ENCODE assay signal across 8 mouse cellular contexts in genomic region chr13:24799378-24799777, GRCm38 (mm10). TPM values are rescaled to one million over a fixed set of nuclear protein-coding genes. Genes with fewer than 3 reads are reported as not detected.
DNase-seq lines count a peak whose midpoint lies in the region; ATAC-seq and TF ChIP-seq lines count a peak whose summit lies in the region.

No protein-coding gene starts in this region.

- H3K9me3 ChIP-seq in kidney, embryonic 16.5 days (ENCODE audit: low read length), result no peaks in the 10 kb centered on the region
- H3K9me3 ChIP-seq in embryonic facial prominence, embryonic 14.5 days (ENCODE audit: control insufficient read depth, low read length), result no peaks in the 10 kb centered on the region
- no peaks in the 10 kb centered on the region for H3K9me3 ChIP-seq in hindbrain, embryonic 16.5 days (ENCODE audit: control insufficient read depth, low read length)
- no peaks in the 10 kb centered on the region for H3K9me3 ChIP-seq in midbrain, postnatal 0 days (ENCODE audit: low read length)

- TF ChIP-seq CTCF in midbrain, postnatal 0 days (IDR thresholded peaks at IDR 0.05), result no peak

- WGBS in kidney, embryonic 16.5 days, result 59% methylated on average over 5 of the region's 5 CpGs
- 59% methylated on average over 5 of the region's 5 CpGs for WGBS in embryonic facial prominence, embryonic 14.5 days
- 73% methylated on average over 5 of the region's 5 CpGs for WGBS in hindbrain, embryonic 16.5 days
- 75% methylated on average over 5 of the region's 5 CpGs for WGBS in midbrain, postnatal 0 days

- peaks cover 11% of the 10 kb centered on the region; the same call in 1 of the 2 replicates for H3K4me1 ChIP-seq in kidney, embryonic 16.5 days (ENCODE audit: insufficient read depth, low read length)
- peaks cover 15% of the 10 kb centered on the region; the same call in 1 of the 2 replicates for H3K4me1 ChIP-seq in embryonic facial prominence, embryonic 14.5 days (ENCODE audit: control insufficient read depth, insufficient read depth, low read length)
- peaks cover 14% of the 10 kb centered on the region for H3K4me1 ChIP-seq in hindbrain, embryonic 16.5 days (ENCODE audit: control insufficient read depth, insufficient read depth, low read depth, low read length)
- peaks cover 13% of the 10 kb centered on the region for H3K4me1 ChIP-seq in midbrain, postnatal 0 days (ENCODE audit: insufficient read depth, low read length)

- no peak overlapping the region for H3K27ac ChIP-seq in kidney, embryonic 16.5 days (ENCODE audit: low read length)
- H3K27ac ChIP-seq in embryonic facial prominence, embryonic 14.5 days (replicated peaks; ENCODE audit: low read depth, low read length), result 0 out of 2 replicates have a peak overlapping the region, but pooled peaks have one; percentile 90
- H3K27ac ChIP-seq in hindbrain, embryonic 16.5 days (ENCODE audit: low read depth, low read length), result no peak overlapping the region
- no peak overlapping the region for H3K27ac ChIP-seq in midbrain, postnatal 0 days (ENCODE audit: low read depth, low read length)

- no peaks in the 10 kb centered on the region for H3K27me3 ChIP-seq in kidney, embryonic 16.5 days (ENCODE audit: insufficient read depth, low read length)
- no peaks in the 10 kb centered on the region for H3K27me3 ChIP-seq in embryonic facial prominence, embryonic 14.5 days (replicated peaks; ENCODE audit: control insufficient read depth, insufficient read depth, low read length)
- no peaks in the 10 kb centered on the region for H3K27me3 ChIP-seq in hindbrain, embryonic 16.5 days (replicated peaks; ENCODE audit: control insufficient read depth, insufficient read depth, low read length)
- H3K27me3 ChIP-seq in midbrain, postnatal 0 days (ENCODE audit: insufficient read depth, low read length), result no peaks in the 10 kb centered on the region

- H3K4me2 ChIP-seq in kidney, embryonic 16.5 days (replicated peaks; ENCODE audit: low read depth, low read length), result peak overlapping the region; percentile 78
- H3K4me2 ChIP-seq in embryonic facial prominence, embryonic 14.5 days (ENCODE audit: low read depth, low read length), result peak overlapping the region; percentile 86
- peak overlapping the region; percentile 82 for H3K4me2 ChIP-seq in hindbrain, embryonic 16.5 days (ENCODE audit: low read length)
- H3K4me2 ChIP-seq in midbrain, postnatal 0 days (ENCODE audit: low read depth, low read length, poor library complexity, severe bottlenecking), result peak overlapping the region; percentile 86

- no peaks in the 10 kb centered on the region for H3K36me3 ChIP-seq in kidney, embryonic 16.5 days (ENCODE audit: insufficient read depth, low read length)
- H3K36me3 ChIP-seq in embryonic facial prominence, embryonic 14.5 days (ENCODE audit: control insufficient read depth, insufficient read depth, low read length), result no peaks in the 10 kb centered on the region
- H3K36me3 ChIP-seq in hindbrain, embryonic 16.5 days (ENCODE audit: control insufficient read depth, insufficient read depth, low read length), result no peaks in the 10 kb centered on the region
- H3K36me3 ChIP-seq in midbrain, postnatal 0 days (ENCODE audit: insufficient read depth, low read length), result no peaks in the 10 kb centered on the region

- no peak for DNase-seq in kidney, adult 11 months
- no peak for DNase-seq in embryonic facial prominence, embryonic 14.5 days (ENCODE audit: low spot score)
- no peak for DNase-seq in midbrain, postnatal 0 days (ENCODE audit: low spot score)
- no peak for DNase-seq in urinary bladder, postnatal 10 days (ENCODE audit: low spot score)
- DNase-seq in right cerebral cortex, postnatal 25 days, result no peak
- no peak for DNase-seq in gastrocnemius, postnatal 25 days

- peak overlapping the region; percentile 99 for H3K4me3 ChIP-seq in kidney, embryonic 16.5 days (ENCODE audit: low read length)
- peak overlapping the region; percentile 87 for H3K4me3 ChIP-seq in embryonic facial prominence, embryonic 14.5 days (ENCODE audit: low read depth, low read length)
- H3K4me3 ChIP-seq in hindbrain, embryonic 16.5 days (ENCODE audit: low read length), result no peak overlapping the region
- H3K4me3 ChIP-seq in midbrain, postnatal 0 days (ENCODE audit: low read depth, low read length), result peak overlapping the region; percentile 91; the same call in 1 of the 2 replicates

- ATAC-seq in kidney, embryonic 16.5 days (ENCODE audit: low FRiP score, low TSS enrichment), result no peak
- ATAC-seq in embryonic facial prominence, embryonic 14.5 days (ENCODE audit: low read depth), result no peak
- no peak for ATAC-seq in hindbrain, embryonic 16.5 days
- no peak for ATAC-seq in midbrain, postnatal 0 days (ENCODE audit: low FRiP score)

- H3K9ac ChIP-seq in kidney, embryonic 16.5 days (replicated peaks; ENCODE audit: low read length), result peak overlapping the region; percentile 61
- no peak overlapping the region for H3K9ac ChIP-seq in embryonic facial prominence, embryonic 14.5 days (ENCODE audit: low read depth, low read length)
- H3K9ac ChIP-seq in hindbrain, embryonic 16.5 days (ENCODE audit: low read depth, low read length), result no peak overlapping the region
- H3K9ac ChIP-seq in midbrain, postnatal 0 days (replicated peaks; ENCODE audit: low read length, poor library complexity, severe bottlenecking), result no peak overlapping the region

RNA-seq across cellular contexts. Expression of gene BC005537, which starts 2.1 kb away (rescaled TPM):
- 14.2 and 17.1 TPM in 2 replicates for polyA plus RNA-seq in kidney, embryonic 16.5 days (2015; fragmentation: Nextera tagmentation; extraction: Ambion mirVana)
- polyA plus RNA-seq in embryonic facial prominence, embryonic 14.5 days (2014; fragmentation: Nextera tagmentation; extraction: Ambion mirVana), result 33.9 and 35.8 TPM in 2 replicates
- polyA plus RNA-seq in hindbrain, embryonic 16.5 days (2015; fragmentation: Nextera tagmentation; extraction: Ambion mirVana), result 17.3 and 20.7 TPM in 2 replicates
- total RNA-seq in midbrain, postnatal 0 days (2014; rRNA removed), result 52.2 and 61.8 TPM in 2 replicates
- 16.3 and 18.2 TPM in 2 replicates for polyA plus RNA-seq in midbrain, postnatal 0 days (2015; fragmentation: Nextera tagmentation; extraction: Ambion mirVana)
- 10 to 100 TPM; 35.8 to 38.3 TPM for total RNA-seq in gastrocnemius, postnatal 25 days (2021)

RNA-seq across cellular contexts. Expression of gene Acot13, which starts 32.0 kb away (rescaled TPM):
- 112 and 121 TPM in 2 replicates for polyA plus RNA-seq in kidney, embryonic 16.5 days (2015; fragmentation: Nextera tagmentation; extraction: Ambion mirVana)
- polyA plus RNA-seq in embryonic facial prominence, embryonic 14.5 days (2014; fragmentation: Nextera tagmentation; extraction: Ambion mirVana), result 69.9 and 77.0 TPM in 2 replicates
- polyA plus RNA-seq in hindbrain, embryonic 16.5 days (2015; fragmentation: Nextera tagmentation; extraction: Ambion mirVana), result 59.4 and 66.5 TPM in 2 replicates
- 15.1 and 25.4 TPM in 2 replicates for total RNA-seq in midbrain, postnatal 0 days (2014; rRNA removed)
- polyA plus RNA-seq in midbrain, postnatal 0 days (2015; fragmentation: Nextera tagmentation; extraction: Ambion mirVana), result 60.2 and 67.1 TPM in 2 replicates
- 100 to 1,000 TPM; 138 to 147 TPM for total RNA-seq in gastrocnemius, postnatal 25 days (2021)

RNA-seq across cellular contexts. Expression of gene Tdp2, which starts 32.1 kb away (rescaled TPM):
- polyA plus RNA-seq in kidney, embryonic 16.5 days (2015; fragmentation: Nextera tagmentation; extraction: Ambion mirVana), result 62.1 and 62.5 TPM in 2 replicates
- 44.4 and 46.4 TPM in 2 replicates for polyA plus RNA-seq in embryonic facial prominence, embryonic 14.5 days (2014; fragmentation: Nextera tagmentation; extraction: Ambion mirVana)
- 31.0 and 35.4 TPM in 2 replicates for polyA plus RNA-seq in hindbrain, embryonic 16.5 days (2015; fragmentation: Nextera tagmentation; extraction: Ambion mirVana)
- total RNA-seq in midbrain, postnatal 0 days (2014; rRNA removed), result 26.6 and 27.0 TPM in 2 replicates
- 25.5 and 28.5 TPM in 2 replicates for polyA plus RNA-seq in midbrain, postnatal 0 days (2015; fragmentation: Nextera tagmentation; extraction: Ambion mirVana)
- 1 to 10 TPM; 7.8 to 8.2 TPM for total RNA-seq in gastrocnemius, postnatal 25 days (2021)

RNA-seq across cellular contexts. Expression of gene Gmnn, which starts 37.7 kb away (rescaled TPM):
- 103 and 104 TPM in 2 replicates for polyA plus RNA-seq in kidney, embryonic 16.5 days (2015; fragmentation: Nextera tagmentation; extraction: Ambion mirVana)
- polyA plus RNA-seq in embryonic facial prominence, embryonic 14.5 days (2014; fragmentation: Nextera tagmentation; extraction: Ambion mirVana), result 82.4 and 82.8 TPM in 2 replicates
- 19.8 and 20.1 TPM in 2 replicates for polyA plus RNA-seq in hindbrain, embryonic 16.5 days (2015; fragmentation: Nextera tagmentation; extraction: Ambion mirVana)
- total RNA-seq in midbrain, postnatal 0 days (2014; rRNA removed), result 2.3 and 9.4 TPM in 2 replicates
- 10.2 and 11.6 TPM in 2 replicates for polyA plus RNA-seq in midbrain, postnatal 0 days (2015; fragmentation: Nextera tagmentation; extraction: Ambion mirVana)
- total RNA-seq in gastrocnemius, postnatal 25 days (2021), result 1 to 10 TPM; 2.3 to 4.9 TPM

RNA-seq across cellular contexts. Expression of gene D130043K22Rik, which starts 45.6 kb away (rescaled TPM):
- 0.76 and 1.4 TPM in 2 replicates for polyA plus RNA-seq in kidney, embryonic 16.5 days (2015; fragmentation: Nextera tagmentation; extraction: Ambion mirVana)
- 1.1 and 1.6 TPM in 2 replicates for polyA plus RNA-seq in embryonic facial prominence, embryonic 14.5 days (2014; fragmentation: Nextera tagmentation; extraction: Ambion mirVana)
- 9.5 and 9.6 TPM in 2 replicates for polyA plus RNA-seq in hindbrain, embryonic 16.5 days (2015; fragmentation: Nextera tagmentation; extraction: Ambion mirVana)
- 13.5 and 13.8 TPM in 2 replicates for total RNA-seq in midbrain, postnatal 0 days (2014; rRNA removed)
- 7.7 and 9.4 TPM in 2 replicates for polyA plus RNA-seq in midbrain, postnatal 0 days (2015; fragmentation: Nextera tagmentation; extraction: Ambion mirVana)
- not detected for total RNA-seq in gastrocnemius, postnatal 25 days (2021)
